Mouse (Mus musculus): ENCODE results near the gene Slit3. TPM values are rescaled to one million over a fixed set of nuclear protein-coding genes. Genes with fewer than 3 reads are reported as not detected.

Slit3 gene
- total and polyA plus RNA-seq, 3 experiments, result not detected

DNA sequence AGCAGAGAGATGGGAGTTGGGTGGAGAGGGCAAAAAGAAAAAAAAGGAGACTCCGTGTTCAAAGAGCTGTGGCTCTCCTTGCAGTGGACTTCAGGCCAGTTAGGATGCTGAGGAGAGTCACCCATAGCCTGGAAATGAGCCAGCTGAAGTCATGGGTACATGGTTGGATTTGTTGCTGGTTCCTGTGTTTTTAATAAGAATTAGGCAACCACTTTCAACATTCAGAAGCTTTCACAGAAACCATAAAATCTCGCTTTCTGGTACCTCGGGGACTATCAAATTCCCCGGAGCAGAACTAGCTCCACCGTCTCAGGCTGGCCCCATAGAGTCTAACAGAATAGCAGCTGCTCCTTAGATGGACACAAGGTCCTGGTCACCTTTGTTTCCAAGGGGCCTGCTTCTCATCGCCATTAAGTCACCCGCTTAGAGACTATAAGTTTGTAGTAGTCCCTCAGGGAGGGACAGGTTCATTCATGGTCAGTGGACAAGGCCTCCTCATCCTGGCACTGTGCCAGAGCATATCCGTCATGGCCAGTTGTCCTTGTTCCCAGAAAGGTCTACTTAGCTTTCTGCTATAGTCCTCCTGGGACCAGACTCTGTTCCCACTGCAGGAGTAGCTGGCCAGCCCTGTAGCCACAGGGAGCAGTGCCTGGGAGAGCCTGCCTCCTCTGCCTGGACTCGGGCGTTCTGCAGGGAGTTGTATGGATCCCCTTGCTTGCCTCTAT is 505.3 kb downstream of the Slit3 start:
- H3K27ac ChIP-seq (ENCODE audit: control insufficient read depth, low read depth, low read length), result no peak overlapping the region
- H3K4me1 ChIP-seq (ENCODE audit: control insufficient read depth in 1 of 2, insufficient read depth in 2 of 2, low read length in 2 of 2), result no peaks in the 10 kb centered on the region
- H3K9ac ChIP-seq (ENCODE audit: control insufficient read depth, low read depth, low read length, poor library complexity, severe bottlenecking), result no peak overlapping the region
- no peaks in the 10 kb centered on the region for H3K27me3 ChIP-seq (ENCODE audit: control insufficient read depth in 1 of 2, insufficient read depth in 2 of 2, low read length in 2 of 2)
- DNase-seq (ENCODE audit: low read depth, low spot score), result no peak
- no peak overlapping the region for H3K4me3 ChIP-seq (ENCODE audit: control insufficient read depth in 1 of 2, insufficient read depth in 1 of 2, low read depth in 2 of 2, low read length in 2 of 2)
- no peaks in the 10 kb centered on the region for H3K36me3 ChIP-seq (ENCODE audit: control insufficient read depth in 1 of 2, insufficient read depth in 2 of 2, low read length in 2 of 2)
- H3K9me3 ChIP-seq (replicated peaks; ENCODE audit: insufficient read depth, low read length), result no peaks in the 10 kb centered on the region
- no peak for TF ChIP-seq MXI1 (IDR thresholded peaks at IDR 0.05; ENCODE audit: low read depth, low read length)
- no peak for TF ChIP-seq SIN3A (IDR thresholded peaks at IDR 0.05; ENCODE audit: low read length)
- no peak for TF ChIP-seq JUND (IDR thresholded peaks at IDR 0.05; ENCODE audit: low read depth, low read length)
- TF ChIP-seq POLR2A (IDR thresholded peaks at IDR 0.05; ENCODE audit: control insufficient read depth in 1 of 2, insufficient read depth in 1 of 2, low read depth in 1 of 2, low read length in 2 of 2, poor library complexity in 1 of 2), result no peak
- TF ChIP-seq TAL1 (IDR thresholded peaks at IDR 0.05; ENCODE audit: low read length), result no peak
- no peak for TF ChIP-seq CHD1 (IDR thresholded peaks at IDR 0.05; ENCODE audit: low read depth, low read length)
- TF ChIP-seq TCF12 (IDR thresholded peaks at IDR 0.05; ENCODE audit: low read depth, low read length), result no peak
- TF ChIP-seq NELFE (IDR thresholded peaks at IDR 0.05; ENCODE audit: low read depth, low read length), result no peak
- TF ChIP-seq KAT2A (conservative IDR thresholded peaks at IDR 0.05; ENCODE audit: low read depth, low read length), result no peak
- TF ChIP-seq SMC3 (IDR thresholded peaks at IDR 0.05; ENCODE audit: low read depth, low read length), result no peak
- no peak for TF ChIP-seq ETS1 (IDR thresholded peaks at IDR 0.05; ENCODE audit: low read depth, low read length)
- no peak for TF ChIP-seq HCFC1 (IDR thresholded peaks at IDR 0.05; ENCODE audit: low read depth, low read length)
- no peak for TF ChIP-seq BHLHE40 (IDR thresholded peaks at IDR 0.05; ENCODE audit: borderline replicate concordance, low read depth, low read length)
- TF ChIP-seq MYB (IDR thresholded peaks at IDR 0.05; ENCODE audit: low read depth, low read length), result no peak
- TF ChIP-seq ZKSCAN1 (IDR thresholded peaks at IDR 0.05; ENCODE audit: low read depth, low read length), result no peak
- no peaks in the 10 kb centered on the region for H3K79me2 ChIP-seq (ENCODE audit: control insufficient read depth, insufficient read depth, low read length, poor library complexity)

DNA sequence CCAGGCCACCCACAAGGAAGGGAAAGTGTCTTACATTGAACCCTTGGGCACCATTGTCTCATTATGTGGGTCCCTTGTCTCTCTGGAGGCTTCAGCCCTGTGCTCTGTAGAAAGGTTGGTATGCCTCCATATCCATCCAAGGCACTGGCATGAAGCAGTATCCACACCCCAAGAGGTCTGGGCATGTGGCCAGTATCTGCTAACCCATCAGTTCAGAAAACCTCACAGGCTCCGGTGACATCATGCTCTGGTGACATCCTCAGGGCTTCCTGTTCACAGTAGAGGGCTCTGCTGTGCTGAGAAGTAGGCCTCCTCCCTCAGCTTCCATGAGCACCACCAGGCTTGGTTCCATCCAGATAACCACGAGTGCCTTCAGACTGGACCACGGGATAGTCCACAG is 506.8 kb downstream of the Slit3 start:
- no peaks in the 10 kb centered on the region for H3K4me1 ChIP-seq (ENCODE audit: control insufficient read depth in 1 of 2, insufficient read depth in 2 of 2, low read length in 2 of 2)
- H3K9me3 ChIP-seq (replicated peaks; ENCODE audit: insufficient read depth, low read length), result no peaks in the 10 kb centered on the region
- no peak overlapping the region for H3K27ac ChIP-seq (ENCODE audit: control insufficient read depth, low read depth, low read length)
- H3K27me3 ChIP-seq (ENCODE audit: control insufficient read depth in 1 of 2, insufficient read depth in 2 of 2, low read length in 2 of 2), result no peaks in the 10 kb centered on the region
- no peaks in the 10 kb centered on the region for H3K36me3 ChIP-seq (ENCODE audit: control insufficient read depth in 1 of 2, insufficient read depth in 2 of 2, low read length in 2 of 2)
- DNase-seq (ENCODE audit: low read depth, low spot score), result no peak
- no peak overlapping the region for H3K9ac ChIP-seq (ENCODE audit: control insufficient read depth, low read depth, low read length, poor library complexity, severe bottlenecking)
- H3K4me3 ChIP-seq (ENCODE audit: control insufficient read depth in 1 of 2, insufficient read depth in 1 of 2, low read depth in 2 of 2, low read length in 2 of 2), result no peak overlapping the region
- no peaks in the 10 kb centered on the region for H3K79me2 ChIP-seq (ENCODE audit: control insufficient read depth, insufficient read depth, low read length, poor library complexity)
- TF ChIP-seq MYC (IDR thresholded peaks at IDR 0.05; ENCODE audit: low read depth, low read length) (no peak), ETS1 (IDR thresholded peaks at IDR 0.05; ENCODE audit: low read depth, low read length) (no peak), USF1 (IDR thresholded peaks at IDR 0.05; ENCODE audit: low read depth, low read length) (no peak), RAD21 (IDR thresholded peaks at IDR 0.05; ENCODE audit: low read depth, low read length) (no peak), HCFC1 (IDR thresholded peaks at IDR 0.05; ENCODE audit: low read depth, low read length) (no peak), JUND (IDR thresholded peaks at IDR 0.05; ENCODE audit: low read depth, low read length) (no peak), POLR2A (IDR thresholded peaks at IDR 0.05; ENCODE audit: control insufficient read depth in 1 of 2, insufficient read depth in 1 of 2, low read depth in 1 of 2, low read length in 2 of 2, poor library complexity in 1 of 2) (no peak), TBP (IDR thresholded peaks at IDR 0.05; ENCODE audit: low read depth, low read length) (no peak), MAZ (IDR thresholded peaks at IDR 0.05; ENCODE audit: low read depth, low read length) (no peak), ELF1 (IDR thresholded peaks at IDR 0.05; ENCODE audit: low read depth, low read length) (no peak), EP300 (IDR thresholded peaks at IDR 0.05; ENCODE audit: low read depth in 1 of 2, low read length in 2 of 2) (no peak), TCF12 (IDR thresholded peaks at IDR 0.05; ENCODE audit: low read depth, low read length) (no peak), BHLHE40 (IDR thresholded peaks at IDR 0.05; ENCODE audit: borderline replicate concordance, low read depth, low read length) (no peak), POLR2AphosphoS2 (IDR thresholded peaks at IDR 0.05; ENCODE audit: low read length) (no peak), TAL1 (IDR thresholded peaks at IDR 0.05; ENCODE audit: low read length) (no peak), CHD1 (IDR thresholded peaks at IDR 0.05; ENCODE audit: low read depth, low read length) (no peak), CTCF (IDR thresholded peaks at IDR 0.05 in 2 of 3, conservative IDR thresholded peaks at IDR 0.05 in 1 of 3; ENCODE audit: control insufficient read depth in 1 of 3, insufficient read depth in 1 of 3, low read depth in 2 of 3, low read length in 3 of 3, poor library complexity in 1 of 3, severe bottlenecking in 1 of 3) (no peak), MAX (IDR thresholded peaks at IDR 0.05; ENCODE audit: low read length) (no peak)

Data from MEL (cell line).